Mouse (Mus musculus) ovary, postnatal 10 days (tissue): Measurements from ENCODE around the gene Frmd5.
A peak's percentile ranks its signal among the peaks of the same experiment; 100 is the strongest.
"Not testable (repeated sequence)": the region's sequence is repeated elsewhere in the genome, so short reads cannot be mapped to it uniquely, and the experiment has no call there.

Source experiments
- DNase-seq: peaks from one replicate; pipeline ENCODE4 v3.0.0; 2022; ENCODE audit warnings: low spot score

Gene Frmd5

DNA sequence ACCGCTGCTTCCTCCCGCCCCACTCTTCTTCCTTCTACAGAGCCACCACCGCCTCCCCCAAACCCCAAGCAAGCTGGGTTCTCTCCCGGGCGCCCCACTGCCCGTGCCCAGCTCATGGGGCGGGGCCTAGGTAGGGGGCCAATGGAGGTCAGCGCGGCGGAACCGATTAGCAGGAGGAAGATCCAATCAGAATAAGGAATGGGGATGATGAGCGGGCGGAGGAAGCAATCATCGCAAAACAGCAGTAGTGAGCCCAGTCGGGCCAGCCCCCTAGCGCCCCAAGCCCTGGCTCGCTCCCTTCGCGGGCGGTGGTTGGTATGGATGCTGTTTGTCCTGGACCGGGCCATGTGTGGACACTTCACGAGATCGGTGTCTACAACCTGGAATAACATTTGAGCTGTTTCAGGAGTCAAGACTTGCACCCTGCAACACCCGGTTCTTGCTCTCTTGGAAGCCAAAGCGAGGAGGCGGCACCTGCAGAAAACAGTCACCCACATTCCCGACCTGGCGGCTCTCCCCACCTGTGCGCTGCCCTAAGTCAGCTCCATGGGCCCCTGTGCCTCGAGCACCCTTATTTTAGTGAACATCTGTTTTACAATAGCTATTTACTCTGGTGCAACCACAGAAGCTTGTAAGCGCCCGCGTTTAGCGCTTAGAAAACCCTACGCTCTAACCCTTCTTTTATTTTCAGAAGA lies at the start of gene Frmd5:
Gene Frmd5 (minus strand): TSS at position 129 of the 695 bp plus-strand sequence.
- DNase-seq: peak; percentile 70

DNA sequence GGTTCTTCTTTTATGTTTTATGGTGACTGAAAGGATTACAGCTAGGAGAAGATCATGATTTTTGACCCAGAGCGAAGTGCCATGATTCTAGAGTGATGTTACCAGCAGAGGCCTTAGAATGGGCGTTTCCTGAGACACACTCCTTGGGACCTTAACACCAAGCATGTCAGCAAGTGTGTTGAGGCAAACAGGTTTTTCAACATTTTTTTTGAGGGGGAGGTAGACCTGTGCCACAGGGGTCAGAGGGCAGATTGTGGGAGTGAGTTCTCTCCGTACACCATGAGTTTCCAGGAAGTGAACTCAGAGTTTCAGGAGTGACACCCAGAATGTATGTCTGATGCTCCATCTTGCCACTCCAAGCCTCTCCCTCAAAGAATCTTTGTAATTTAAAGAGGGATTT lies 47.1 kb upstream of the Frmd5 start:
- DNase-seq: no peak

DNA sequence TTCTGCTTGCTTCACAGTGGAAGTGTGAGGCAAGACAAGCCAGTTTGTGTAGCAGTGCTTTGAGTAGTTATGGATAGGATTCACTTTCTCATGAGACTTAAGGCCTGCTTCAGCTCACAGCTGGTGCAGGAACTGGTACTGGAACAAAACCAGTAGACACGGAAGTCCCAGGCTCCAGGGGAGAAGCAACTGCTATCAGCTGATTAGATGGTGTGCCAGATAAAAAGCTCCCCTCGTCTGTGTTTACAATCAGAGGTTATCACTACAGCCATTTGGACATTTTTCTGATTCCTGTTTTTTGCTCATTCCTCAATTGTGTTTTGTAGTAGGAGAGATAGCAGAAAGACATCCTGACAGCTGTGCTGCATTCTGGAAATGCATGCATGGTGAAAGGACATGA lies 45.2 kb upstream of the Frmd5 start:
- no peak for DNase-seq

DNA sequence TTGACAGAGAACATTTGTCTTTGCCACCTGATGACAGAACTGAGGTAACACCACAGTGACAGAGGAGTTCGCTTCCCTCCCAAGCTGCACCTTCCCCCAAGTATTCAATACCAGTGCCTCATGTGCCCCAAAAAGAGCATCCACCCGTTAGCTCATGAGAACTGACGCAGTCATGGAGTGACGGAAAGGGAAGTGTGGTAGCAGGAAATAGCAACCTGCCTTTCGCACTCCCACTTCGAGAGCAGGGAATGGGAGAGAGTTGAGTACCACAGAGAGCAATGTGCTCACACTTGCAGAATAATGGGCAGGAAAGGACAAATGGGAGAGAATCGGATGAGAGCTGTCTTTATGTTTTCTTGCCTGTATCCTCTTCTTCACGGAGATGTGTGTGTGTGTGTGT lies 39.2 kb upstream of the Frmd5 start:
- no peak for DNase-seq

DNA sequence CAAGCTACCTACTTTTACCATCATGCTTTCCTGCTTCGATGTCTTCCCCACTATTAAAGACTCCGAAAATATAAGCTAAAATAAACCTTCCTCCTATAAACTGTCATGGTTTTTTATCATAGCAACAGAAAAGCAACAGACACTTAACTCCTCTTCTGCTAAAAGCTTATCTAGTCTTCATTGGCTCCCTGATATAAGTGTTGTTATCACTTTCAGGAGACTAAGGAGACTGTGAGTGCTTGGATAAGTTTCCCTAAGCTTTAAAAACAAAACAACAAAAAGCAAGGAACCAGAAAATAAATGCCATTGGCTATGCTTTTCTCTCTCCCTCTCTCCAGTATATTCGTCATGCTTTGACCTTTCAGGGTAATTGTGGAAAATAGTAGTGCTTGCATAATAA lies 35.4 kb upstream of the Frmd5 start:
- no peak for DNase-seq

DNA sequence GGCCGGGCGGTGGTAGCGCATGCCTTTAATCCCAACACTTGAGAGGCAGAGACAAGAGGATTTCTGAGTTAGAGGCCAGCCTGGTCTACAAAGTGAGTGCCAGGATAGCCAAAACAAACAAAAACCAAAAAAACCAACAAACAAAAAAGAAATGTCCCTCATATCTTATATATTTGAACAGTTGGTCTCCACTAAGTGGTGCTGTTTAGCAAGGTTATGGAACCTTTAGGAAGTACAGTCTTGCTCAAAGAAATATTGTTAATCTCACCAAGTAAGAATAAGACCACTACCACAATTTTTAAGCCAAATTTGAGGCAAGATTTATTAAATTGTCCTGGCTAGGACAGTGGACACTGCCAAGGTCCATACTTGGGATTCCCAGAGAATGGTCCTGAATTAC lies 34.6 kb upstream of the Frmd5 start:
- DNase-seq: no peak

DNA sequence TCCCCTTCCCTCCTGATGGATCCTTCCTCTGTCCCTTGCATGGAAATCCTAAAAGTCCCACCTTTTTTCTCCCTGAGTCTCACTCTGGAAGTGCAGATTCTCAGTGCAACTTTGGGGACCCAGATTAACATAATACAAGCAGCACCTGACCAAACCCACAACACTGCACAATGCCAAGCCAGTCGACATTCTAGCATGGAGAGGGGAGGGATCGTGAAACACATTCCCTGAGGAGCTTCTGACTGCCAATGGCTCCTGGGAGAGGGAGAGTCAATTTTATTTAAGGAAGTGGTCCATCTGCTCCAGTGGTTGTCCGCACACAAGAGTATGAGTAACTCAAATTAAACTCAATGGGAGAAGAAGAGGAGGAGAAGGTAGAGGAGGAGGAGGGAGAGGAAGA lies 28.0 kb upstream of the Frmd5 start:
- DNase-seq: no peak

DNA sequence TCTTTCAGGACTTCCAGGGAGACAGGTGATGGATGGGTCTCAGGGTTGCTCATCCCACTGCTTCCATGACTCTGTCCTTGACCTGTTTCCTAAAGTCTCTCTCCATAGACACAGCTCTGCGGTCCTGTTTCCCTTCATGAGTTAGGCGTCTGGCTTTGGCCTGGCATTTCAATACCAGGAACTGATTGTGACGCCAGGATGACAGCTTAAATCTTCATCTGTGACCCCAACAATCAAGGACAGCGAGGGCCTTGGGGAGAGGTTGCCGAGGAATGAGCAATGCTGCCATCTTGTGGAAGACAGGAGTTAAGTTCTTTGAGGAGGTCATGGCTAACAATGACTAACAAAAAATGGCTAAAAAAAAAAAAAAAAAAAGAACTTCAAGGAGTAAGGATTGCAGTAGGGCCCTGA lies 25.6 kb upstream of the Frmd5 start:
- DNase-seq: peak; percentile 10

DNA sequence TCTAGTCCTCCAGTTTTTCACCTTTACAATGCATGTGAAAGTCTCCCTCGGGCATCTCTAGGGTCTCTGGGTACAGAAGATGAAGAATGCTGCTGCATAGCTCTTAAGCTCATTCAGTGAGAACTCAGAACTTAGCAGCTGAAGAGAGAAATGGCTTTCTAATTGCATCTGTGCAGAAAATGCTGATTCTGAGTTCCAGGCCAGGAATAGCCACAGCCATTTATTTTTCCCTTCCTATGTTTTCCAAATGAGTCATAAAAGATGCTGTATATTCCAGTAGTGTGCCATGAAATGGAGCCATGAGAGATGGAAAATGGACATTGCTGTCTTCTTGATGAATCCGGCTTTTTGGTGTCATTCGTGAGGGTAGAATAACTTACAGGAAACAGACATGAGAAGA lies 21.5 kb upstream of the Frmd5 start:
- no peak for DNase-seq

DNA sequence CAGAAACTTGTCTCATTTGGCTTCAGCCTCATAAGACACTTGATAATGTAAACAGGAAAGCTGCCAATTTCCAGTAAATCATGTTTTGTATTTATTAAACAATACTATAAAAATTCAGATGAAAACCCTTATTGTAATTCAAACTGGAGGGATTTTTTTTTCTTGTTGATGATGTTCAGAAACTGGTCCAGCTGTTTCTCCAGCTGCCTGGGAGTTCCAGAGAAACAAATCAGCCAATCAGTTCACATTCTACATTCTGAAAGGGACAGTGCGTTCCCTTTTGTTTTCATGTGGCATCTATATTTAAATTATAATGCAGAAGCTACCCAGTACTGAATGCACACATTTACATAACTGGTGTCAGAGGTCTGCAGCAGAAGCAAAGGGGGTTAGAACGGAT lies 19.3 kb upstream of the Frmd5 start:
- DNase-seq: no peak

DNA sequence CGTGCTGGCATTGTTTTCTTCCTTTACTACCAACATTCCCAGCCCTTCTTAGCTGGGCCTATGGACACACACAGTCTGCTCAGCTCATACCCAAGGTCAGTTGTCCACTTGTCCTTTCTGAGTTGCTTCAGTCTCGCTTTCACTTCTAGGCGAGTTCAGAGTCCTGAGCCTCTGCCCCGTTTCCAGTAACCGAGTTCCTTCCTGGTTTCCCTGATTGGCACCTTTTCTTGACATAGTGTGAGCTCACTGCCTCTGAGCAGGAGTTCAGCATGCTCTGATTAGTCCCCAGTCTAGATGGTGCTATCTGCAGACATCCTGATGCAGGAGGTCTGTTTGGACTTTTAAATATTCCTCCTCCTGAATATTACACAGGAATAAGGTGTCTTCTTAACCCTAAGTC lies 17.8 kb upstream of the Frmd5 start:
- no peak for DNase-seq

DNA sequence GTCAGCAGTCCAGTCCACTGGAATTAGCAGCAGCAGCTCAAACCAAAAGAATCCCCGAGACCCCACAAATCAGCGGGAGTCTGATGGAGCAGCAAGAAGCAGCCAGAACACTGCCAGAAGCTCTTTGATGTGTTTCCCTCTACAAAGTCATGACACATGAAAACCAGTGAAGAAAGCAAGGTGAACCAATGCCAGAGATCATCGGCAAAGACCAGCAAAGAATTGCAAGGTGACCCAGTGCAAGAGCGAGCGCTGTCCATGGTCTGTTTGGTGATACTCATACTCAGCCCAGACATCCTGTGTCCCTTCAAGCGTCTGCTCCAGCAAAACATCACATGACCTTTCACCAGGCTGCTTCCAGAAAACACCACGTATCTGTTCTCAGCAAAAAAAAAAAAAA lies 14.9 kb upstream of the Frmd5 start:
- no peak for DNase-seq

DNA sequence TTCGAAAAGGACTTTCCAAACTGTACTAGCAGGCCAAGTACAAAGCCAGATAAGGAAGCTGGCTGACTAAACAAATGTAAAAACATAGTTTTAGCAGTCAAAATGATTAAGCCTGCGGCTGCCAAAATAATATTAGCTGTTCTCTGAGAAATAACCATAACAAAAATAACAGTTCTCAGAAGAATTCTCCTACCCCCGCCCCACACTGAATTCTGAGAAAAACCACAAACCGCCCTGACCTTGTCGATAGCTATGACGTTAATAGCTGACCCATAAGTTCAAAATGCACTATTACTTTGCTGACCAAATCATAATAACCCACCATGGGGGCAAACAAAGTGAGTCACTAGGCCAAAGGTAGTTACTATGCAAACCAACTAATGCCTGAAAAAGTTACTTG lies 4.0 kb upstream of the Frmd5 start:
- not testable (repeated sequence) for DNase-seq

DNA sequence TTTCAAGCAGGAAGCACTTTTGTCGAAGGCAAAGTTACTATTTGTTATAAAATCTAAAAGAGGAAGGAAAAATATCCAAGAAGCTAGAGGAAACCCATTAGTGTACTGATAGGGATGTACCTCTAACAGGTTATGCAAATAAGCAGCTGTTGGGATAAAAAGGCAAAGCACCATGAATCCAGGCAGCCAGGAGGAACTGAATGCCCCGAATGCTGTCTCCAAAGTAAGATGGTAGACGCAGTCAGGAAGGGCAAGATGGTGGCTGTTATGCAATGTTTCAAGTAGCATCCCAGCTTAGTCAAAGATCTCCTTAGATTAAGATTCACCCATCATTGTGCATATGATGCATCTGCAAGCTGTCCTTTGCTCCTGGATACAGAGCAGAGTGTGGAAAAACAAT lies 2.2 kb upstream of the Frmd5 start:
- DNase-seq: no peak

DNA sequence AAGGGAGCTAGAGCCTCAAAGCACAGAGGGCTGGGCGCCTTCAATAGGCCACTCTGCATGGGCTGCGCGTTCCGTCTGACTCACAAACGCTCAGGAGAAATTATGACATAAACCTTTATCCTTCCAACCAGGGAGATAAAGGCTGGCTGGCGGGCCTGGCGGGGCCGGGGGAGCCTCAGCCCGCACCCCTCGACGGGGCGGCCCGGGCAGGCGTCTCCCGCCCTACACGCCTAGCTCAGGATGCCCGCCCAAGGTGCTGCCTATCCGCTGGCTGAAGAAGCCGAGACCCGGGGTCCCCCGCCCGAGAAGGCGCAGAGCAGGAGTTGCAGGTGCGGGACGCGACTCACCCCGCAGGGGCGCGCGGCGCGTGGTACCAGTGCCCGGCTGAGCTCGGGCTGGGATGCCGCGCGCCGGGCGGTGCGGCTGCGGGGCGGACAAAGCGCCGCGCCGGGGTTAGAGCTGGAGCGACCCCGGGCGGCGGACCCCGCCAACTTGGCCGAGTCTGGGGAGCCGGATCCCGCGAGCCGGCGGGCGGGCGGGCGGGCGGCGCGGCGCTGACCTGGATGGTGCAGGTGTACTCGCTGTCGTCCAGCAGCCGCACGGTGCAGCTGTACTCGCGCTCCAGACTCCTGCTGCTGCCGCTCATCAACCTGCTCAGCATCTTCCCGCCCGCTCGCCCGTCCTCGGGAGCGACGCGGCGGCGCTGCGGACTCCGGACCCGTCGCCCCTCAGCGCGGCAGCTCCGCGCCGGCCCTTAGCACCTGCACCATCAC lies 530 bp downstream of the Frmd5 start:
- DNase-seq: no peak

DNA sequence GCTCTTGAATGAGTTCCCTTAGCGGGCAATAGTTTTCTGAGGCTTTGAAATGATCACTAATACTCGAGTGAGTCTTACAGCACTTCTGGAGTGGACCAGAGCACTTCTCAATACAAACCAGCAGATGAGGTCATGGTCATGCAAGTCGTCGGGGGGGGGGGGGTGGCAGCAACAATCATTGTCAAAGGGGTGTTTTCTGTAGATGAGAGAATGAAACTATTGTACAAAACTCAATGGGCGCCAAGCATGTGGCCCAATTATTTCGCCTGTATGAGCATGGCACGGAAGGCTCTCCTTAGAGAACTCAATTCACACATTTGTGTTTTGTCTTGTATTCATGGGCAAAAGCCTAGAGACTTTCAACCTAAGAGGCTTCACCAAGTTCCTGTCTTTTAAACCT lies 7.8 kb downstream of the Frmd5 start:
- DNase-seq: no peak

DNA sequence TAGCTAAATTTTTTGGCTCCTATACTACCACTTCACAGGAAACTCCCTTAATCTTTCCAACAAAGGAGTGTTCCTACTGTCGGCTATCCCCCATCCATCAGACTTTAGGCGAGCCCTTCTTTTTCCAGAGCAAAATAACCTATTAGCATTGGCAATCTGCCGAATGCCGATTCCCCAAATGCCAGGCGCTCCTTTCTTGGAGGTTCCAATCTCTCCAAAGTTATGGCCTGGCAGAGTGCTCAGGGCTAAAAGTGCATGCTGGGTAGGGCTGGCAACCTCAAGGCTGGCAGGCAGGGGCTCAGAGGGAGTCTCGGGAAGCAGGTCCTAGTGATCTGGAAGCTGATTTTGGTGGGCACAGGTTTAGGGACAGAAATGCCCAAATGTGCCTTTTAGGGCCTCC lies 10.9 kb downstream of the Frmd5 start:
- DNase-seq: no peak

DNA sequence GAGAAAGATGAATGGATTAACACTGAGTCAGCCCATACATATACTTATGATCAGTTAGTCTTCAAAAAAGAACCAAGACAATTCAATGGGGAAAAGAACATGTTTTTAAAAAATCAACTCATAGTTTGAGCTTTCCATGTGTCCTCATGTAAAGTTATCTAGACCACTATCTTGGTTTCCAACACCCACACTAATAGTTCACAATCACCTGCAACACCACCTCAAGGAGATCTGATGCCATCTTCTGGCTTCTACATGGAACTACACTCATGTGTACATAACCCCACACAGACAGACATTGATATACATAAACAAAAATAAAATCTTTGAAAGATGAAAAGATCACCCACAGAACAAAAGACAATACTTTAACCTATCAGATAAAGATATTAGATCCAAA lies 17.1 kb downstream of the Frmd5 start:
- no peak for DNase-seq

DNA sequence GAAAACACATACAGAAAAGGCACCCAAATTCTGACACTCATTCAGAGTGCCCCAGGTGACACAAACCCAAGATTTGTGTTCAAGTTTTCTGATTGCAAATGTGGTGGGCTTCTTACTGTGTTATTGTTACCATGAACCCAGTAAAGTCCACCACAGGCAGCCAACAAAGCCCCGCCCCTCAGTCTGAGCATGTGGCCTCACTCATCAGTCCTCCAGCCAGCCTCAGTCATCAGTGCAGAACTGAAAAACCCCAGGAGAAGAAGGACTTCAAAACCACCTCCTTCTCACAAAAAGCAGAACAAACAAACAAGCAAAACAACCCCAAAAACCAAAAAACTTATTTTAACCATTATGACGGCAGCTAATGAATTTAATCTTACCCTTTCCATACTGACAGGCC lies 18.5 kb downstream of the Frmd5 start:
- no peak for DNase-seq

DNA sequence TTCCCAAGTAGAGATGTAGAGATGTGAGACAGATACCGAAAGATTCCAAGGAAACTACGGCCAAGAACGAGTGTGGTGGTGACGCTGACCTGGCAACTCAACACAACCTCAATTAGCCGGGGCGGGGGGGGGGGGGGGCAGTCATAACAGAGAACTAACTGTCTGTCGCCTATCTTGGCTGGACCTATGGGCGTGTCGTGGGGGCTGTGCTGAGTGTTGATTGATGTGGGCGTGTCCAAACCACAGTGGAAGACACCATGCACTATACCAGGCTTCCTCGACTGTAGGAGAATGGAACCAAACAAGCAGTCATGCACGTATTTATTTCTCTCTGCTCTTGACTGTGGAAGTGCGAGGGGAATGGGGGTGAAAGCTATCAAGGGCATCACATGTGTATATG lies 19.1 kb downstream of the Frmd5 start:
- DNase-seq: no peak

DNA sequence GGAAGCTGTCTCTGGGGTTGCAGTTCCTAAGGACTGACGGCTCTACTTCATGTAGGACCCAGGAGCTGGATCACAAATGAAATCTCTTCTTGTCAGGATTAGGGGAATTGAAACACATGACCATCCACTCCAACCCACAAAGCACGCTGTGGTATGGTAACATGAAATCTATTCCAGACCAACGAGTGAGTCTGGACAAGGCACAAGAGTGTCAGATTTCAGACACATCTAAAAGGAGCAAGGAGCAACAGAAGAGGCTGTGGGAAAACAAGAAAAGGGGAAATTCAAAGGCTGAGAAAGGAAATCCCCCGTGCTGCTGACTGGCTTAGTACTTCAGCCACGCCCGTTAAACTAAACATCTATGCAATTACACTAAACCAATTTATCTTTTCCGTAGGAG lies 19.6 kb downstream of the Frmd5 start:
- no peak for DNase-seq

DNA sequence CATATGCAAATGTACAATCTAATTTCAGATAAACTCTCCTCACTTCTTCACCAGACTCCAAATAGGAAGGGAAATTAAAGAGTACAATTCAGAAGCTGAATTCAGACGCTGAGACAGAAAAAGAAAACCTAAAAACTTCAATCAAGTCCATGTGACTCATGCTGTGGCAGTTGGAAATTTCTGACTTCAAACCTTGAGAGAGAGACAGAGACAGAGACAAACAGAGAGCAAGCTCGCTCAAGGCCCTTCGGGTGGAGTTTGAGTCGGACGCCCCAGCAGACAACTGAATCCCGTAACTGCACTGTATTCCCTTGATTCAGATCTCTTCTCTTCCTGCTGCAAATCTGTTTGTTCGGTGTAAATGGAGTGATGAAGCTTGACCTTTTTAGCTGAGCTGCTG lies 30.7 kb downstream of the Frmd5 start:
- DNase-seq: no peak

DNA sequence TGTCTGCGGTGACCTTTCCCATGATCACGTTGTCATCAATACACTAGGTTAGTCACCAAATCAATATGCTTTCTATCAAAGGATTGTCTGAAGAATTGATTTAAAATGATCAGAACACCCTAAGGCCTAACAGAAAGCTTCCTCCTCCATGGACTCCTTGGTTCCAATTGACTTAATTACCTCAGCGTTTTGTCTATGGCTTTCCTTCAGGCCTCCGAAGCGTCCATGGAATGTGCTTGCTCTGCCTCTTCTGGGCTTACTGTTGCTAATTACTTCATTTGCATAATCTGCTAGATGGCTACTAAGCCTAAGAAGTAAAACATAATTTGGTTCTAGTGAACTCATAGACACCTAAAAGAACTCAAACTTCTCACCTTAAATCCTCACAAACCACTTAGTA lies 42.0 kb downstream of the Frmd5 start:
- DNase-seq: no peak

DNA sequence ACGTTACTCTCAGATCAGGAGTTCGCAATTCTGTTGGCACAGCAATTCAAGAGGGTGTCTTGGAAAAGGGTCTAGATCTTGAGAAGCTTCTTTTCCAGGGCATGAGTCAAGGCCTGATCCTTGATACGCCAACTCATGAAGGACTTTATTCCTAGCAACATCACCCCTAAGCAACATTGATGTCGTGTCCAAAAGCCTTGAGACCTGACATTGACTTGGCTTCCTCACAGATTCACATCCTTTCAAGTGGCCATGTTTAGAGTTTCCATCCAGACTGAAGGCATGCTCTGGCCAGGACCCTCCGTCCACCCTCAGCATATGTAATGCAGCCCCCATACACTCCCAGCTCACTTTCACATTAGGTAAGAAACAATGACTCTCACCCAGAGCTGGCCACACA lies 45.0 kb downstream of the Frmd5 start:
- no peak for DNase-seq
